Mouse (Mus musculus): ENCODE measurements around the gene Scd1. TPM values are rescaled to one million over a fixed set of nuclear protein-coding genes. Genes with fewer than 3 reads are reported as not detected.

Gene Scd1
- polyA plus RNA-seq (2012; rRNA removed; ENCODE audit: low replicate concordance) = 23,170 and 24,642 TPM in 2 replicates

DNA sequence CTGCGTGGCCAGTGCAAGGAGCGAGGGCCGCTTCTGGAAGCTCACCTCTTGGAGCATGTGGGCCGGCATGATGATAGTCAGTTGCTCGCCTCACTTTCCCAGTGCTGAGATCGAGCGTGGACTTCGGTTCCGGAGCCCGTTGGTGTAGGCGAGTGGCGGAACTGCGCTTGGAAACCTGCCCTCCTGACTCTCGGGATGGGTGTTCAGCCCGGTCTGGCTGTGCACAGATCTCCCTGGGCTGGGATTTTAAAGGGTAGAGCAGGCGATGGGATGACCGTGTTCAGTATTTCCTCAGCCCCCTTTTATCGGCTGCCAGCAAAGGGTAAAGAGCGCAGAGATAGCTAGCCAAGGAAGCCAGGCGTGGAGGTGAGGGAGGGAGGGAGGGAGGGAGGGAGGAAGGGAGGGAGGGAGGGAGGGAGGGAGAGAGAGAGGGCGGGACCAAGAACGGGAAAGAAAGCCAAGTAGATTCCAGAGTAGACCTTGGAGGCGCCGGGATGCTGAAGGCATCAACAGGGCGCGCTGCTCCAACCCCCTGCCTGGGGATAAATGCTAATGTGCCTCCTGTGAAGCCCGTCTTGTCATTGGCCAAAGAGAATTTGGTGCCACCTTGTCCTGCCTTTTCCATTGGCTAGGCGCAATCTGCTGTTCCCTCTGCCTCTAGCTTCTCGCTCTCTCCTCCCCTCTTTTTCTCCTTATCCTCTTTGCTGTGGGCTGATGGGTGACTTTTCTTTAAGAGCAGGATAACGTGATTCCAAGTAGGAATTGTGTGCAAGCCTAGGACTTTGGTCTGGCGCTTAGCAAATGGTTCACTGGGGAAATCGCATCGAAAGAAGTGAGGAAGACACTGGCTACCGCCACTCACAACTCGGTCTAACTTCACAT, at the start of gene Scd1:
TSS of gene Scd1 (minus strand) at position 539 of the 882 bp plus-strand sequence.

Other genes starting within 250 kb of the Scd1 start
- 0.04 TPM in 1 of 2 replicates, not detected in the other for gene Pkd2l1, start 215.4 kb downstream of the Scd1 start, polyA plus RNA-seq (2012; rRNA removed; ENCODE audit: low replicate concordance)
- 0.27 and 2.7 TPM in 2 replicates for gene Scd3, start 204.6 kb downstream of the Scd1 start, polyA plus RNA-seq (2012; rRNA removed; ENCODE audit: low replicate concordance)
- gene Scd2, start 114.2 kb downstream of the Scd1 start, polyA plus RNA-seq (2012; rRNA removed; ENCODE audit: low replicate concordance) = 145 and 155 TPM in 2 replicates
- gene Scd4, start 74.8 kb downstream of the Scd1 start, polyA plus RNA-seq (2012; rRNA removed; ENCODE audit: low replicate concordance) = 0.13 and 0.39 TPM in 2 replicates
- gene Wnt8b, start 85.6 kb upstream of the Scd1 start, polyA plus RNA-seq (2012; rRNA removed; ENCODE audit: low replicate concordance) = 0.04 and 0.10 TPM in 2 replicates
- gene Sec31b, start 138.0 kb upstream of the Scd1 start, polyA plus RNA-seq (2012; rRNA removed; ENCODE audit: low replicate concordance) = 12.7 and 16.0 TPM in 2 replicates
- gene Gm20538, start 145.0 kb upstream of the Scd1 start, polyA plus RNA-seq (2012; rRNA removed; ENCODE audit: low replicate concordance) = not detected in 2 replicates
- gene Ndufb8, start 147.6 kb upstream of the Scd1 start, polyA plus RNA-seq (2012; rRNA removed; ENCODE audit: low replicate concordance) = 615 and 1,324 TPM in 2 replicates
- gene Hif1an, start 155.0 kb upstream of the Scd1 start, polyA plus RNA-seq (2012; rRNA removed; ENCODE audit: low replicate concordance) = 13.1 and 36.2 TPM in 2 replicates